Mouse (Mus musculus): ENCODE data around the gene Fxr1. TPM values are rescaled to one million over a fixed set of nuclear protein-coding genes. Genes with fewer than 3 reads are reported as not detected.

The Fxr1 gene
- polyA plus RNA-seq, 1 experiment, result 18.0 TPM

DNA sequence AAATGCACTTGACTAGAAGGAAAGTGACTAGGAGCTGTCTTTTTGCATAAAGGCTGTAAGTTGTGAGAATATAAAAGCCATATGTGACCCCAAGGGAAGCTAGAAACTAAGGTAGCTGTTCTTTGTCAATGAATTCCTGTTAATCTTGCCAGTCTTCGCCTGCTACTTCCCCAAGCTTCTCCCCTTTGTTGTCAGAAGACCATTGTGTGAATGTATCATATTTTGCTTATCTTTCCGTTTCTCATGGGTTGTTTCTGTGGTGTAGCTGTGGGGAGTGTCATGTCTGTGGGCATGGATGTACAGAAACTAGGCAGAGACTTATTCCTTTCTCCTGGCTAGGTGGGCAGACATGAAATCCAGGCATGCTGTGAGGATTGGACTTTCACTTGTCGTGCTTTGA, 62.2 kb downstream of the Fxr1 start:
- Histone ChIP-seq H3K27ac (ENCODE audit: insufficient read depth, low read depth, low read length) (no peak overlapping the region), H3K4me3 (ENCODE audit: insufficient read depth, low read depth, low read length) (no peak overlapping the region), H3K4me1 (ENCODE audit: control insufficient read depth, insufficient read depth, low read length) (peaks cover 10% of the 10 kb centered on the region), H3K27me3 (replicated peaks; ENCODE audit: control insufficient read depth, insufficient read depth, low read length) (no peaks in the 10 kb centered on the region), H3K36me3 (ENCODE audit: control insufficient read depth, insufficient read depth, low read length) (no peaks in the 10 kb centered on the region; the same call in 1 of the 2 replicates)
- no peak for DNase-seq
- 90% methylated on average over 3 of the region's 3 CpGs for WGBS
- TF ChIP-seq POLR2A (IDR thresholded peaks at IDR 0.05; ENCODE audit: low read depth, low read length) (no peak), CTCF (conservative IDR thresholded peaks at IDR 0.05; ENCODE audit: insufficient read depth, insufficient read length, low read depth, low read length) (no peak)

GRCm38 (mm10) chr3:34083655-34084054, 63.9 kb downstream of the Fxr1 start:
- H3K4me3 ChIP-seq (ENCODE audit: insufficient read depth, low read depth, low read length), result no peak overlapping the region
- no peaks in the 10 kb centered on the region; the same call in 1 of the 2 replicates for H3K36me3 ChIP-seq (ENCODE audit: control insufficient read depth, insufficient read depth, low read length)
- peaks cover 10% of the 10 kb centered on the region for H3K4me1 ChIP-seq (ENCODE audit: control insufficient read depth, insufficient read depth, low read length)
- H3K27ac ChIP-seq (ENCODE audit: insufficient read depth, low read depth, low read length), result no peak overlapping the region
- TF ChIP-seq POLR2A (IDR thresholded peaks at IDR 0.05; ENCODE audit: low read depth, low read length), result no peak
- TF ChIP-seq CTCF (conservative IDR thresholded peaks at IDR 0.05; ENCODE audit: insufficient read depth, insufficient read length, low read depth, low read length), result no peak
- 88% methylated on average over 5 of the region's 5 CpGs for WGBS
- DNase-seq, result no peak
- no peaks in the 10 kb centered on the region for H3K27me3 ChIP-seq (replicated peaks; ENCODE audit: control insufficient read depth, insufficient read depth, low read length)

- Histone ChIP-seq H3K27me3 (replicated peaks; ENCODE audit: control insufficient read depth, insufficient read depth, low read length) (no peaks in the 10 kb centered on the region), H3K4me3 (ENCODE audit: insufficient read depth, low read depth, low read length) (no peak overlapping the region), H3K27ac (ENCODE audit: insufficient read depth, low read depth, low read length) (no peak overlapping the region), H3K36me3 (ENCODE audit: control insufficient read depth, insufficient read depth, low read length) (no peaks in the 10 kb centered on the region), H3K4me1 (ENCODE audit: control insufficient read depth, insufficient read depth, low read length) (no peaks in the 10 kb centered on the region)
- TF ChIP-seq CTCF (conservative IDR thresholded peaks at IDR 0.05; ENCODE audit: insufficient read depth, insufficient read length, low read depth, low read length), result no peak
- WGBS, result 80% methylated on average over 2 of the region's 2 CpGs
- no peak for DNase-seq
Measured at GRCm38 (mm10) chr3:34102891-34103290, 83.1 kb downstream of the Fxr1 start.

GRCm38 (mm10) chr3:34103902-34104672, 84.3 kb downstream of the Fxr1 start:
- TF ChIP-seq CTCF (conservative IDR thresholded peaks at IDR 0.05; ENCODE audit: insufficient read depth, insufficient read length, low read depth, low read length) (no peak), POLR2A (IDR thresholded peaks at IDR 0.05; ENCODE audit: low read depth, low read length) (no peak)
- Histone ChIP-seq H3K27ac (ENCODE audit: insufficient read depth, low read depth, low read length) (no peak overlapping the region), H3K36me3 (ENCODE audit: control insufficient read depth, insufficient read depth, low read length) (no peaks in the 10 kb centered on the region), H3K4me1 (ENCODE audit: control insufficient read depth, insufficient read depth, low read length) (no peaks in the 10 kb centered on the region), H3K27me3 (replicated peaks; ENCODE audit: control insufficient read depth, insufficient read depth, low read length) (no peaks in the 10 kb centered on the region), H3K4me3 (ENCODE audit: insufficient read depth, low read depth, low read length) (no peak overlapping the region)
- DNase-seq, result no peak
- WGBS, result 58% methylated on average over 7 of the region's 7 CpGs

GRCm38 (mm10) chr3:34106421-34106820, 86.7 kb downstream of the Fxr1 start:
- no peaks in the 10 kb centered on the region for H3K4me1 ChIP-seq (ENCODE audit: control insufficient read depth, insufficient read depth, low read length)
- WGBS, result 12% methylated on average over 9 of the region's 9 CpGs
- H3K4me3 ChIP-seq (ENCODE audit: insufficient read depth, low read depth, low read length), result no peak overlapping the region
- no peak for TF ChIP-seq POLR2A (IDR thresholded peaks at IDR 0.05; ENCODE audit: low read depth, low read length)
- TF ChIP-seq CTCF (conservative IDR thresholded peaks at IDR 0.05; ENCODE audit: insufficient read depth, insufficient read length, low read depth, low read length), result no peak
- H3K36me3 ChIP-seq (ENCODE audit: control insufficient read depth, insufficient read depth, low read length), result no peaks in the 10 kb centered on the region
- no peak for DNase-seq
- H3K27ac ChIP-seq (ENCODE audit: insufficient read depth, low read depth, low read length), result no peak overlapping the region
- H3K27me3 ChIP-seq (replicated peaks; ENCODE audit: control insufficient read depth, insufficient read depth, low read length), result no peaks in the 10 kb centered on the region

GRCm38 (mm10) chr3:34107631-34108030, 87.9 kb downstream of the Fxr1 start:
- TF ChIP-seq POLR2A (IDR thresholded peaks at IDR 0.05; ENCODE audit: low read depth, low read length) (no peak), CTCF (conservative IDR thresholded peaks at IDR 0.05; ENCODE audit: insufficient read depth, insufficient read length, low read depth, low read length) (no peak)
- Histone ChIP-seq H3K4me3 (ENCODE audit: insufficient read depth, low read depth, low read length) (no peak overlapping the region), H3K4me1 (ENCODE audit: control insufficient read depth, insufficient read depth, low read length) (peaks cover 2% of the 10 kb centered on the region; the same call in 1 of the 2 replicates), H3K36me3 (ENCODE audit: control insufficient read depth, insufficient read depth, low read length) (no peaks in the 10 kb centered on the region), H3K27me3 (replicated peaks; ENCODE audit: control insufficient read depth, insufficient read depth, low read length) (no peaks in the 10 kb centered on the region), H3K27ac (ENCODE audit: insufficient read depth, low read depth, low read length) (no peak overlapping the region)
- 70% methylated on average over 3 of the region's 3 CpGs for WGBS
- DNase-seq, result no peak

- Histone ChIP-seq H3K36me3 (ENCODE audit: control insufficient read depth, insufficient read depth, low read length) (no peaks in the 10 kb centered on the region), H3K27ac (ENCODE audit: insufficient read depth, low read depth, low read length) (peak overlapping the region; percentile 72), H3K4me1 (ENCODE audit: control insufficient read depth, insufficient read depth, low read length) (peaks cover 7% of the 10 kb centered on the region; the same call in 1 of the 2 replicates), H3K4me3 (ENCODE audit: insufficient read depth, low read depth, low read length) (no peak overlapping the region), H3K27me3 (replicated peaks; ENCODE audit: control insufficient read depth, insufficient read depth, low read length) (no peaks in the 10 kb centered on the region)
- DNase-seq, result peak; percentile 92
- 42% methylated on average over 11 of the region's 11 CpGs for WGBS
- TF ChIP-seq POLR2A (IDR thresholded peaks at IDR 0.05; ENCODE audit: low read depth, low read length) (no peak), CTCF (conservative IDR thresholded peaks at IDR 0.05; ENCODE audit: insufficient read depth, insufficient read length, low read depth, low read length) (no peak)
Measured at GRCm38 (mm10) chr3:34111941-34112685, 92.4 kb downstream of the Fxr1 start.
